Mouse (Mus musculus) heart, embryonic 16.5 days (tissue): ENCODE measurements at regions not wholly inside any gene's neighbourhood (a gene's known extent, or its start where the extent isn't known, plus 50 kb on each side); places are given as distances from the start of the nearest gene placed in this dataset.

Experiments used
- ATAC-seq: fragments of 200-750 bp; cut with Nextera tagmentation; replicated peaks from 2 replicates; pipeline ENCODE4 v1.8.0; 2017; ENCODE audit warnings: moderate number of reproducible peaks; ENCODE audit not compliant: insufficient read depth, low FRiP score; ENCODE audit errors: extremely low read depth
- H3K27ac ChIP-seq: fragments of 300-500 bp; sonication (generic); 2 replicates; pipeline ENCODE4 v1.5.1; 2014; ENCODE audit warnings: mild to moderate bottlenecking, low read length, control low read depth, moderate library complexity
- H3K27me3 ChIP-seq: fragments of 300-500 bp; sonication (generic); 2 replicates; pipeline ENCODE4 v1.6.1; 2014; ENCODE audit warnings: low read length, mixed read lengths; ENCODE audit not compliant: control insufficient read depth, insufficient read depth
- H3K36me3 ChIP-seq: fragments of 300-500 bp; sonication (generic); 2 replicates; pipeline ENCODE4 v1.6.1; 2014; ENCODE audit not compliant: control insufficient read depth, insufficient read depth
- H3K4me1 ChIP-seq: fragments of 300-500 bp; sonication (generic); 2 replicates; pipeline ENCODE4 v1.6.1; 2014; ENCODE audit warnings: low read length, mixed read lengths; ENCODE audit not compliant: control insufficient read depth, insufficient read depth
- H3K4me2 ChIP-seq: fragments of 300-500 bp; sonication (generic); 2 replicates; pipeline ENCODE4 v1.6.1; 2014; ENCODE audit warnings: low read depth, mild to moderate bottlenecking, control low read depth, low read length
- H3K4me3 ChIP-seq: fragments of 300-500 bp; sonication (generic); 2 replicates; pipeline ENCODE4 v1.5.1; 2014; ENCODE audit warnings: mild to moderate bottlenecking, control low read depth, low read length
- H3K9ac ChIP-seq: fragments of 300-500 bp; sonication (generic); 2 replicates; pipeline ENCODE4 v1.6.1; 2014; ENCODE audit warnings: low read length, control low read depth
- H3K9me3 ChIP-seq: fragments of 300-500 bp; sonication (generic); replicated peaks from 2 replicates; pipeline ENCODE4 v1.6.1; 2016; ENCODE audit warnings: low read length; ENCODE audit not compliant: control insufficient read depth
- WGBS: fragments of 180-500 bp; shearing (Covaris S2); extraction: QIAGEN DNeasy Blood & Tissue Kit; methylation state at CpG from one replicate; pipeline ENCODE4 v1.1.7; 2014; 5-methylcytosine and 5-hydroxymethylcytosine counted together

DNA sequence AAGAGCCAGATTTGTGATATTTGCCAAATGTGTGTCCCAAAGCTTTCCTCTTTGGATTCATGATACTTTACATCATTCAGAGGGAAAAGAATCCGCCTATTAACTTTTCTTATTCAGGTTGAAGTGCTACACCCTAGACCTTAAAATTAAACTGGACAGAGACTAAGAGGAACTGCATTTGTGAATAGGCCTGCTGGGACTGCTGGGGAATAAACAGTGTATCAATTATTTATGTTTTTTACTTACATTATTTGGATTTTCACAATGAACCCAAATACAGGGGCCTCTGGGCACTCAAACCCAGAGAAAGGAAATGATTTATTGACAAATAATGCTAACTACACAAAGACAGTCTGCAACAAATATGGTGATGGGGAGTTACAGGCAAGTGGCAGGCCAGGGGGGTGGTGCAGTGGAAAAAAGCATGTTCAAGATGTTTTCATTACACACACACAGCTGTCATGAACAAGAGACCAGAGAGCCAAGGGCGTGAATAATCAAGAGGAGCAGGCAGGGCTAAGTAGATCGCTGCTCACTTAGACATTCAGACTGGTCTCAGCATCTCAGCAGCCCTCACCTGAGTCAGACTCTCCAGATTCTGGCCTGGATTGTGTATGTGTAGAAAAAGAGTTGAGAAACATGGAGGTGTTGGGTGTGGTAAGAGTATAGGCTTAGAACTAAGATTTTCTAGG lies 290.3 kb upstream of the Tenm4 start:
- Histone ChIP-seq H3K36me3 (no peaks in the 10 kb centered on the region), H3K4me1 (no peaks in the 10 kb centered on the region), H3K9me3 (no peaks in the 10 kb centered on the region), H3K4me3 (no peak overlapping the region), H3K4me2 (no peak overlapping the region), H3K9ac (no peak overlapping the region), H3K27ac (no peak overlapping the region), H3K27me3 (no peaks in the 10 kb centered on the region)
- ATAC-seq = no peak
- 71% methylated on average over 3 of the region's 3 CpGs for WGBS

DNA sequence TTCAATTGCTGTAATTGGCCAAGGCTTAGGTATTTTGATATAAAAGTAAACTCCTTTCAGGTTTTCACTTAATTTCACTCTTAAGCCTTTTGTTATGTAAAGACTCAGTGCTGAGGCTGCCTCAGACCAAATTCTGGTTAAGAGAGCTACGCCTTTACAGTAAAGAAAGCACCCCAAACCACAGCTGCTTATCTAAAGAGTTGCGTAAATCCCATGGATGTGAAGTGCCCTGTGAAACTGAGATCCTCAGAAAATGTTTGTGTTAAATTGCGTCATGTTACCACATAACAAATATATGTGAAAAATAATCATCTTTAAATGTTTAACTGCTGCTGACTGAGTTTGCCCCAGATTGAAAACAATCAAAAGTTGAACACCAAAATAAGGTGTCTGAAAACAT lies 269.5 kb upstream of the Tenm4 start:
- 74% methylated on average over 3 of the region's 3 CpGs for WGBS
- Histone ChIP-seq H3K36me3 (no peaks in the 10 kb centered on the region), H3K27ac (no peak overlapping the region), H3K4me2 (no peak overlapping the region), H3K9me3 (no peaks in the 10 kb centered on the region), H3K4me1 (no peaks in the 10 kb centered on the region), H3K4me3 (no peak overlapping the region), H3K27me3 (no peaks in the 10 kb centered on the region), H3K9ac (no peak overlapping the region)
- ATAC-seq = no peak

DNA sequence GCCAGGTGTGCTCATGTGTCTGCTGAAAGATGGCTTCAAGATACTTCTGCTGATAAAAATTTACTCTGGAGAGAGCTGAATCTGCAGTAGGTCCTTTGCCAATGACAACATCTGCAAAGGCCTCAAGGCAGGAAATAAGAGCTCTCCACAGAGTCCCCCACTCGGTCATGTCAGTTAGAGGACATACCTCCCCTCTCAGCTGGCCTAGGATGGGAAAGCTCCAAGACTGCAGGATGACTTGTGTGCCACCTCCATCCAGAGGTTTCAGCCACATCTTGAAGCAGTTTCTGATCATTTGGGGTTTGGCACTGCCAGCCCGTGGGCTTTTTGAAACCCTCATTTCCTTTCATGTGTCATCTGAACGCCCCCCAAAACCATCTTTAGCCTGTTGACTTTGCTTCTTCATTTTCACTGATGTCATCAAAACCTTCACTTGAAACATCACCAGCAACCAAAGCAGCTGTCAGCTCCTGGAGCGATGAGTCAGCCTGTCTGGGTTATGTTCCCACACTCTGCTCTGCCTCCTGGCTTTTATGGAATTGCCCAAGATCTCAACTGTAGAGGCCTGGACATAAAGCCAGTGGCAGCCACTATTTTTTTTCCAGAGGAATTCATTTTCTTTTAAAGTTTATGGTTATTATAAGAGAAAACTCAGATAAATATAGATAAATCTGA lies 256.5 kb upstream of the Tenm4 start:
- 53% methylated on average over 4 of the region's 4 CpGs for WGBS
- no peaks in the 10 kb centered on the region for H3K9me3 ChIP-seq
- H3K36me3 ChIP-seq = no peaks in the 10 kb centered on the region
- no peak overlapping the region for H3K4me2 ChIP-seq
- no peak overlapping the region for H3K27ac ChIP-seq
- no peak overlapping the region for H3K9ac ChIP-seq
- H3K27me3 ChIP-seq = no peaks in the 10 kb centered on the region
- H3K4me3 ChIP-seq = no peak overlapping the region
- H3K4me1 ChIP-seq = 0 out of 2 replicates have a peak, but pooled peaks cover 3% of the 10 kb centered on the region
- ATAC-seq = no peak

DNA sequence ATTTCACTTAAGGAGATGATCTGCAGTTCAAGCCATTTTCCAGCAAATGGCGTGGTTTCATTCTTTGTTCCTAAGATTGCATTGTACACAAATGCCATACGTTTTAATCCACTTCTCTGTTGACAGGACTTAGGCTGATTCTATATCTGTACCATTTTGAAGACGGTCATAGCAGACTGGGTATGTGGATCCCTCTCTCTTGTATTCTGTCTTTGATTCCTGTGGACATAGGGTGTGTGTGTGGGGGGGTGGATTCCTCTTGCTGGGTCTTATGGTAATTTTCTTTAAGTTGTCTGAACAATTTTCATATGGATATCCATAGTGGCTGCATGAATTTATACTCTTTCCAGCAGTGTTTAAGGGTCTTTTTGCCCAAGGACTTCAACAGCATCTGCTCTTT lies 251.1 kb upstream of the Tenm4 start:
- no peaks in the 10 kb centered on the region for H3K27me3 ChIP-seq
- H3K9me3 ChIP-seq = no peaks in the 10 kb centered on the region
- no peak overlapping the region for H3K27ac ChIP-seq
- no peaks in the 10 kb centered on the region for H3K36me3 ChIP-seq
- H3K9ac ChIP-seq = no peak overlapping the region
- ATAC-seq = no peak
- no peaks in the 10 kb centered on the region for H3K4me1 ChIP-seq
- WGBS = 69% methylated on average over 3 of the region's 3 CpGs
- no peak overlapping the region for H3K4me2 ChIP-seq
- H3K4me3 ChIP-seq = no peak overlapping the region

DNA sequence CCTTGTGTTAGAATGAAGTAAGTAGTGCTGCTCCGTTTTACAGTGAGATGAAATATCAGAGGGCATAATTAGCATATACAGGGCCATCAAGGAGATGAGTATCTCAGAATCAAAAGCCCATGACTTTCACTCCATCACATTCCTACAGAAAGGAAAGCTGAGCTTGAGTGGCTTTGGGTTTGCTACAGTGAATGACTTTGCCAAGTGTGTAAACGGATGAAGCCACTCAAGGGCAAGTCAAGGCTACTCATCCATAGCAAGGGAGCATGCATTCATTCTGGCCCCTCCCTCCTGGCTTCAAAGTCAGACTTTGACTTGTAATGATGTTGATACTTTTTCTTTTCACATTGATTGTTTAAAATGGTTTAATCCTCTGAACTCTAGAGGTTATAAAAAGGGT lies 246.2 kb upstream of the Tenm4 start:
- no peak overlapping the region for H3K27ac ChIP-seq
- H3K4me3 ChIP-seq = no peak overlapping the region
- no peaks in the 10 kb centered on the region for H3K27me3 ChIP-seq
- H3K9me3 ChIP-seq = no peaks in the 10 kb centered on the region
- H3K9ac ChIP-seq = no peak overlapping the region
- H3K4me1 ChIP-seq = no peaks in the 10 kb centered on the region
- ATAC-seq = no peak
- H3K4me2 ChIP-seq = no peak overlapping the region
- H3K36me3 ChIP-seq = no peaks in the 10 kb centered on the region
- 60% methylated on average over 2 of the region's 2 CpGs for whole genome bisulfite sequencing

DNA sequence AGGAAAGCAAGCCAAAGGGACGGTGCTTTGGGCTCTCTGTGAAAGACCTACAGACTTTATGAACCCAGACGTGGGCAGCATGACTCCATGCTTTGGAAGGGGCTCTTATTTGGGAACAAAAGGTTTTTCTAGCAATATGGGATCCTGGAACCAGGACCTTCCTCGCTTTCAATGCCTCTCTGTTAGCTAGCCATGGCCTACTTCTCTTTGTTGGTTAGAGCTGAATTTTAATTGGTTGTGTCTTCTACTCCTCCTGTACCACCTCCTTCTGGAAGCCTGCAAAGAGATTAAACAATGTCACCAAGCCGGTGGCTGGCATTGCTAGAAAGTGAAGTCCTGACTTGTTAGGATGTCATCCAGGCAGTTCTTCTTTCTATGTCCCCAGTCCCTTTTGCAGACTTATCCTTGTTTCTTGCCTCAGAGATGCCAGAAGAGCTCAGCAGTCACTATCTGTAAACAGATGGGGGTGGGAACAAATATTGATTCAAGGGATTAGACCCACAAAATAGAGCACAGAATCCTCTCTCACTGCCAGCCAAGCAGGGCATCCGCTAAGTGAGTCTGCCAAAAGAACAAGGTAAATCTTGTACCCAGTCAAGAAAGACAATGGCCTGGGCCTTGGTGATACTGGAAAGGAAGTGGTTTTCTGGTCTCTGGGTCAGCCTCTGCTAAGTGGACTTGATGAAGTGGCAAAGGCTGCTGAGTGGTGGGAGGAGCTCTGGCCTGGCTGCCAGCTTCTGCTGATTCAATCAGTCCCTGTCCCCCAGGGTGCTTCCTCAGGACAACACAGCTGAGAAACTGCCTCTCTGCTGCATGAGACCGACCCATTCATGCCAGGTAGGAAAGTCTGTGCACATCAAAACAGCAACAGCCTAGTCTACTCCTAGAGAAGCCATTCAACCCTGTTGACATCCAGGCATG lies 244.7 kb upstream of the Tenm4 start:
- no peak overlapping the region for H3K27ac ChIP-seq
- ATAC-seq = no peak
- no peak overlapping the region for H3K4me3 ChIP-seq
- no peaks in the 10 kb centered on the region for H3K27me3 ChIP-seq
- WGBS = 65% methylated on average over 6 of the region's 6 CpGs
- no peaks in the 10 kb centered on the region for H3K36me3 ChIP-seq
- no peak overlapping the region for H3K4me2 ChIP-seq
- H3K4me1 ChIP-seq = no peaks in the 10 kb centered on the region
- H3K9ac ChIP-seq = no peak overlapping the region
- no peaks in the 10 kb centered on the region for H3K9me3 ChIP-seq

DNA sequence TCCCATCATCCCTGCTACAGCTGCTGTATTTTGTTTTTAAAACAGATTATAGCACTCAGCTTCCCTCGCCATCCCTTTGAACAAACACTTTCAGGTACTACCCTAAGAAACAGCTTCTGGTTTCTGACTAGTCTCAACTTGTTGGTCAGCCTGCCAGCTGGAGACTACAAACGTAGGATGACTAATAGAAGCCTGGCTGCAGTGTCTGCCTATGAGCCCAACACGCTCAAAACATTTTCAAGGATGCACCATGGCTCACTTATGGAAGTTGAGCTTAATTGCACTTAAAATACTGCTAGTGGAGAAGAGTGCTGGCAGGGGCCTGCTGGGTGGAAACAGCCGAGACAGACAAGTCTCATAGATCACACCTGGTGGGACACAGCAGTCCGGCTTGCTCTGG lies 234.4 kb upstream of the Tenm4 start:
- no peak overlapping the region for H3K4me3 ChIP-seq
- WGBS = 70% methylated on average over 5 of the region's 5 CpGs

DNA sequence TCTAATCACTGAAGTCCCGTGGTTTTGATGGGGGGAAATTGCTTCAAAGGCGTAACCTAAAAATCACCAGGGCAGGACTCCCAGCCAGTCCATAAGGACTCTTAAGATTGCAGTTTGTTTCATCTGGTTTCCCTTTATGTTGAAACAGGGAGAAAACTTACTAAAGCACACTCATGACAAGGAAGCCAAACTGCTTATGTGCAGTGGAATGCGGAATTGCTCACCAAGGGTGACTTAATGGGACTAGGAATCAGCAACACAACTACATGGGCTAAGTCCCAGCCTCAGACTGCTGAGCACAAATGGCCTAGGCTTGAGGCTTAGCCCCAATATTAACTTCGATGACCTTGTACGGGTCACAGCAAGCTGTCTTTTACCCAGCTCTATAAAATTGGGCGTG lies 227.6 kb upstream of the Tenm4 start:
- H3K36me3 ChIP-seq = no peaks in the 10 kb centered on the region
- H3K27me3 ChIP-seq = no peaks in the 10 kb centered on the region
- H3K9ac ChIP-seq = no peak overlapping the region
- no peak overlapping the region for H3K4me3 ChIP-seq
- no peak overlapping the region for H3K4me2 ChIP-seq
- WGBS = 83% methylated on average over 6 of the region's 6 CpGs
- ATAC-seq = no peak
- H3K27ac ChIP-seq = no peak overlapping the region
- H3K9me3 ChIP-seq = peaks cover 2% of the 10 kb centered on the region; the same call in 1 of the 2 replicates
- H3K4me1 ChIP-seq = no peaks in the 10 kb centered on the region

More for the DNA sequence above, 234.4 kb upstream of the Tenm4 start:
- ATAC-seq = no peak
- no peaks in the 10 kb centered on the region for H3K4me1 ChIP-seq
- no peaks in the 10 kb centered on the region for H3K36me3 ChIP-seq
- H3K27ac ChIP-seq = no peak overlapping the region
- no peak overlapping the region for H3K4me2 ChIP-seq
- no peaks in the 10 kb centered on the region for H3K27me3 ChIP-seq
- H3K9me3 ChIP-seq = no peaks in the 10 kb centered on the region
- no peak overlapping the region for H3K9ac ChIP-seq

DNA sequence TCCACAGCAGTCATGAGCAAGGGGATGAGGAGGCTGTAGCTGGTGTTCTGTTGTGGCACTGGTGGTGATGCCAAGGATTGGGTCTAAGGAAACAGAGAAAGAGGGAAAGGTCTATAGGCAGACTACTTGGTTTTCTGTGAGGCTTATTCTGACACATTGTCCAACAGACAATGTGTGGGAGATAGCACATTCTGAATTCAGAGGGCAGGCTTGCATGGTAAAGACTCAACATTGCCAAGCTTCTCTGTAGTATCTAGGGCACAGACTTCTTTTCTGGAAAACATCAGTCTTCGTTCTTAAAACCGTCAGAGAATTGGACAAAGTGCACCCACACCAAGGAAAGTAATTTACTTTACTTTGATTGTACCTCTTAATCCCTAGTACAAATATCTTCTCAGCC lies 218.7 kb upstream of the Tenm4 start:
- no peak for ATAC-seq

More for the DNA sequence above, 218.7 kb upstream of the Tenm4 start:
- H3K4me2 ChIP-seq = no peak overlapping the region
- no peak overlapping the region for H3K4me3 ChIP-seq
- H3K9ac ChIP-seq = no peak overlapping the region
- H3K9me3 ChIP-seq = no peaks in the 10 kb centered on the region
- no peaks in the 10 kb centered on the region for H3K36me3 ChIP-seq
- no peaks in the 10 kb centered on the region for H3K27me3 ChIP-seq
- 93% methylated on average over 2 of the region's 2 CpGs for WGBS
- H3K27ac ChIP-seq = no peak overlapping the region
- H3K4me1 ChIP-seq = no peaks in the 10 kb centered on the region
